Mouse (Mus musculus) forebrain, embryonic 11.5 days (tissue): ENCODE data around the gene Pde6g. TPM values are rescaled to one million over a fixed set of nuclear protein-coding genes. Genes with fewer than 3 reads are reported as not detected.

ENCODE experiments used
- ATAC-seq: fragments of 200-750 bp; cut with Nextera tagmentation; replicated peaks from 2 replicates; pipeline ENCODE4 v1.8.0; 2017; ENCODE audit warnings: moderate TSS enrichment; ENCODE audit not compliant: low FRiP score
- DNase-seq: peaks from one replicate; pipeline ENCODE4 v3.0.0-alpha.2; 2017; ENCODE audit warnings: low spot score
- H3K27ac ChIP-seq: fragments of 300-500 bp; sonication (generic); 2 replicates; pipeline ENCODE4 v1.5.1; 2014; ENCODE audit warnings: low read depth, low read length
- H3K27me3 ChIP-seq: fragments of 300-500 bp; sonication (generic); 2 replicates; pipeline ENCODE4 v1.6.1; 2014; ENCODE audit warnings: mild to moderate bottlenecking, low read length, mixed read lengths; ENCODE audit not compliant: control insufficient read depth, insufficient read depth
- H3K36me3 ChIP-seq: fragments of 300-500 bp; sonication (generic); 2 replicates; pipeline ENCODE4 v1.6.1; 2014; ENCODE audit warnings: mild to moderate bottlenecking, low read length, moderate library complexity, mixed read lengths; ENCODE audit not compliant: control insufficient read depth, insufficient read depth
- H3K4me1 ChIP-seq: fragments of 300-500 bp; sonication (generic); replicated peaks from 2 replicates; pipeline ENCODE4 v1.6.1; 2014; ENCODE audit warnings: low read length, mixed read lengths; ENCODE audit not compliant: control insufficient read depth, insufficient read depth
- H3K4me2 ChIP-seq: fragments of 300-500 bp; sonication (generic); 2 replicates; pipeline ENCODE4 v1.6.1; 2014; ENCODE audit warnings: low read depth, mild to moderate bottlenecking, low read length, moderate library complexity, mixed read lengths; ENCODE audit not compliant: severe bottlenecking
- H3K4me3 ChIP-seq: fragments of 300-500 bp; sonication (generic); 2 replicates; pipeline ENCODE4 v1.5.1; 2014; ENCODE audit warnings: low read depth, low read length
- H3K9ac ChIP-seq: fragments of 300-500 bp; sonication (generic); 2 replicates; pipeline ENCODE4 v1.6.1; 2014; ENCODE audit warnings: low read length
- H3K9me3 ChIP-seq: fragments of 300-500 bp; sonication (generic); 2 replicates; pipeline ENCODE4 v1.6.1; 2016; ENCODE audit warnings: low read length, mixed read lengths; ENCODE audit not compliant: control insufficient read depth
- WGBS: fragments of 180-500 bp; shearing (Covaris S2); extraction: QIAGEN DNeasy Blood & Tissue Kit; methylation state at CpG from one replicate; pipeline ENCODE4 v1.1.7; 2014; 5-methylcytosine and 5-hydroxymethylcytosine counted together
- polyA plus RNA-seq: library from polyadenylated mRNA; unstranded; fragments of >200 nt; fragmentation: Nextera tagmentation; extraction: Ambion mirVana; gene quantifications from 2 replicates; pipeline ENCODE4 v1.2.1, GENCODE M21; 2014

Pde6g gene
- polyA plus RNA-seq, 1 experiment from 2014 or later = 0.59 TPM

- peak overlapping the region; percentile 79 for H3K9ac ChIP-seq
- H3K4me3 ChIP-seq = peak overlapping the region; percentile 92; the same call in 1 of the 2 replicates
- H3K4me1 ChIP-seq = peaks cover 20% of the 10 kb centered on the region
- DNase-seq (no peak), ATAC-seq (no peak)
- H3K9me3 ChIP-seq = no peaks in the 10 kb centered on the region
- no peaks in the 10 kb centered on the region for H3K27me3 ChIP-seq
- H3K36me3 ChIP-seq = peaks cover 8% of the 10 kb centered on the region; the same call in 1 of the 2 replicates
- WGBS = 75% methylated on average over 3 of the region's 3 CpGs
- H3K4me2 ChIP-seq = peak overlapping the region; percentile 74
- no peak overlapping the region for H3K27ac ChIP-seq
Measured at GRCm38 (mm10) chr11:120493351-120493750, 40.1 kb upstream of the Pde6g start.

GRCm38 (mm10) chr11:120492878-120493203 is 39.5 kb upstream of the Pde6g start:
- H3K9ac ChIP-seq = peak overlapping the region; percentile 79
- 25% methylated on average over 3 of the region's 3 CpGs for WGBS
- no peaks in the 10 kb centered on the region for H3K9me3 ChIP-seq
- peaks cover 20% of the 10 kb centered on the region for H3K4me1 ChIP-seq
- no peaks in the 10 kb centered on the region for H3K27me3 ChIP-seq
- H3K27ac ChIP-seq = no peak overlapping the region
- ATAC-seq = no peak
- DNase-seq = no peak
- H3K4me2 ChIP-seq = peak overlapping the region; percentile 74
- peaks cover 11% of the 10 kb centered on the region; the same call in 1 of the 2 replicates for H3K36me3 ChIP-seq
- H3K4me3 ChIP-seq = peak overlapping the region; percentile 92

GRCm38 (mm10) chr11:120492024-120492877 is 39.0 kb upstream of the Pde6g start:
- no peak for DNase-seq
- peak overlapping the region; percentile 65; the same call in 1 of the 2 replicates for H3K27ac ChIP-seq
- H3K4me1 ChIP-seq = peaks cover 20% of the 10 kb centered on the region
- no peaks in the 10 kb centered on the region for H3K9me3 ChIP-seq
- ATAC-seq = no peak; the same call in none of the 2 replicates
- peaks cover 13% of the 10 kb centered on the region; the same call in 1 of the 2 replicates for H3K36me3 ChIP-seq
- peak overlapping the region; percentile 92 for H3K4me3 ChIP-seq
- 0% methylated on average over 48 of the region's 48 CpGs for WGBS
- H3K4me2 ChIP-seq = peak overlapping the region; percentile 74
- H3K9ac ChIP-seq = peak overlapping the region; percentile 79
- H3K27me3 ChIP-seq = no peaks in the 10 kb centered on the region

- WGBS = under 1% methylated on average over 35 of the region's 35 CpGs
Measured at GRCm38 (mm10) chr11:120491317-120492023, 38.2 kb upstream of the Pde6g start, which contains the start of gene Slc25a10. Gene Slc25a10 (plus strand): TSS chr11:120491840.

GRCm38 (mm10) chr11:120490291-120491046 is 37.2 kb upstream of the Pde6g start:
- peaks cover 11% of the 10 kb centered on the region; the same call in 1 of the 2 replicates for H3K36me3 ChIP-seq
- peak overlapping the region; percentile 79; the same call in 1 of the 2 replicates for H3K9ac ChIP-seq
- WGBS = 43% methylated on average over 4 of the region's 4 CpGs
- DNase-seq (no peak), ATAC-seq (no peak)
- H3K4me3 ChIP-seq = 0 out of 2 replicates have a peak overlapping the region, but pooled peaks have one; percentile 0
- no peaks in the 10 kb centered on the region for H3K9me3 ChIP-seq
- H3K27ac ChIP-seq = peak overlapping the region; percentile 65; the same call in 1 of the 2 replicates
- H3K4me1 ChIP-seq = peaks cover 25% of the 10 kb centered on the region
- no peaks in the 10 kb centered on the region for H3K27me3 ChIP-seq
- peak overlapping the region; percentile 74 for H3K4me2 ChIP-seq

More at GRCm38 (mm10) chr11:120491317-120492023, 38.2 kb upstream of the Pde6g start, which contains the start of gene Slc25a10:
- peak within 1 kb of the TSS; percentile 92 for H3K4me3 ChIP-seq
- H3K27me3 ChIP-seq = no peaks in the 10 kb centered on the region
- no peaks in the 10 kb centered on the region for H3K9me3 ChIP-seq
- peaks cover 11% of the 10 kb centered on the region; the same call in 1 of the 2 replicates for H3K36me3 ChIP-seq
- peaks cover 20% of the 10 kb centered on the region for H3K4me1 ChIP-seq
- H3K9ac ChIP-seq = peak within 1 kb of the TSS; percentile 79
- ATAC-seq (peak; percentile 90), DNase-seq (peak; percentile 93)
- H3K27ac ChIP-seq = peak within 1 kb of the TSS; percentile 65; the same call in 1 of the 2 replicates
- H3K4me2 ChIP-seq = peak within 1 kb of the TSS; percentile 74

- Histone ChIP-seq H3K4me2 (no peak overlapping the region), H3K4me1 (peaks cover 30% of the 10 kb centered on the region), H3K9me3 (no peaks in the 10 kb centered on the region), H3K27me3 (no peaks in the 10 kb centered on the region), H3K27ac (no peak overlapping the region), H3K9ac (no peak overlapping the region), H3K4me3 (no peak overlapping the region; the same call in 1 of the 2 replicates), H3K36me3 (peaks cover 11% of the 10 kb centered on the region; the same call in 1 of the 2 replicates)
- peak; percentile 75 for DNase-seq
- 67% methylated on average over 4 of the region's 4 CpGs for WGBS
- no peak for ATAC-seq
Measured at GRCm38 (mm10) chr11:120489054-120489761, 35.9 kb upstream of the Pde6g start.

- Histone ChIP-seq H3K4me1 (peaks cover 27% of the 10 kb centered on the region), H3K27ac (no peak overlapping the region), H3K4me2 (no peak overlapping the region), H3K4me3 (no peak overlapping the region), H3K9me3 (no peaks in the 10 kb centered on the region), H3K36me3 (peaks cover 11% of the 10 kb centered on the region; the same call in 1 of the 2 replicates), H3K27me3 (no peaks in the 10 kb centered on the region), H3K9ac (no peak overlapping the region)
- WGBS = 80% methylated on average over 4 of the region's 4 CpGs
- no peak for ATAC-seq
- DNase-seq = no peak
Measured at GRCm38 (mm10) chr11:120488516-120488915, 35.2 kb upstream of the Pde6g start.
